Mouse (Mus musculus): ENCODE results near the gene Lce3f.

GRCm38 (mm10) chr3:92991926-92992325 lies at the start of gene Lce3f:
- TF ChIP-seq POLR2A (IDR thresholded peaks at IDR 0.05; ENCODE audit: borderline replicate concordance, extremely low read depth, insufficient read depth, insufficient read length, poor library complexity, severe bottlenecking) (no peak), CTCF (IDR thresholded peaks at IDR 0.05; ENCODE audit: borderline replicate concordance, extremely low read depth, insufficient read depth, insufficient read length) (no peak)
